Mouse (Mus musculus) lung, embryonic 14.5 days (tissue): ENCODE results near the gene Lsmem1. TPM values are rescaled to one million over a fixed set of nuclear protein-coding genes. Genes with fewer than 3 reads are reported as not detected.
"Not testable (repeated sequence)": the region's sequence is repeated elsewhere in the genome, so short reads cannot be mapped to it uniquely, and the experiment has no call there.

Source experiments
- ATAC-seq: fragments of 200-750 bp; cut with Nextera tagmentation; 2 replicates; pipeline ENCODE4 v1.8.0; 2017; ENCODE audit warnings: mild to moderate bottlenecking, moderate TSS enrichment, moderate library complexity; ENCODE audit not compliant: insufficient read depth
- DNase-seq: peaks from one replicate; pipeline ENCODE4 v3.0.0-alpha.2; 2015
- H3K27ac ChIP-seq: fragments of 300-500 bp; sonication (generic); 2 replicates; pipeline ENCODE4 v1.5.1; 2014; ENCODE audit warnings: low read depth, mild to moderate bottlenecking, moderate library complexity
- H3K27me3 ChIP-seq: fragments of 300-500 bp; sonication (generic); 2 replicates; pipeline ENCODE4 v1.6.1; 2014; ENCODE audit warnings: low read length, control low read depth; ENCODE audit not compliant: insufficient read depth
- H3K36me3 ChIP-seq: fragments of 300-500 bp; sonication (generic); 2 replicates; pipeline ENCODE4 v1.6.1; 2014; ENCODE audit warnings: control low read depth; ENCODE audit not compliant: insufficient read depth
- H3K4me1 ChIP-seq: fragments of 300-500 bp; sonication (generic); 2 replicates; pipeline ENCODE4 v1.6.1; 2014; ENCODE audit warnings: antibody characterized with exemption, control low read depth; ENCODE audit not compliant: insufficient read depth
- H3K4me2 ChIP-seq: fragments of 300-500 bp; sonication (generic); 2 replicates; pipeline ENCODE4 v1.6.1; 2014; ENCODE audit warnings: mild to moderate bottlenecking
- H3K4me3 ChIP-seq: fragments of 300-500 bp; sonication (generic); 2 replicates; pipeline ENCODE4 v1.5.1; 2014; ENCODE audit warnings: low read depth, low read length
- H3K9ac ChIP-seq: fragments of 300-500 bp; sonication (generic); 2 replicates; pipeline ENCODE4 v1.6.1; 2014
- H3K9me3 ChIP-seq: fragments of 300-500 bp; sonication (generic); 2 replicates; pipeline ENCODE4 v1.6.1; 2016; ENCODE audit warnings: low read depth, low read length, control low read depth
- CTCF ChIP-seq: IDR thresholded peaks from 2 replicates; pipeline ENCODE4 v1.5.1; 2016; ENCODE audit warnings: antibody characterized with exemption, low read depth
- WGBS: fragments of 180-500 bp; shearing (Covaris S2); extraction: QIAGEN DNeasy Blood & Tissue Kit; methylation state at CpG from one replicate; pipeline ENCODE4 v1.1.7; 2014; 5-methylcytosine and 5-hydroxymethylcytosine counted together
- polyA plus RNA-seq: library from polyadenylated mRNA; unstranded; fragments of >200 nt; fragmentation: Nextera tagmentation; extraction: Ambion mirVana; gene quantifications from 2 replicates; pipeline ENCODE4 v1.2.1, GENCODE M21; 2014

Lsmem1 gene
- polyA plus RNA-seq, 1 experiment from 2014 or later: not detected

DNA sequence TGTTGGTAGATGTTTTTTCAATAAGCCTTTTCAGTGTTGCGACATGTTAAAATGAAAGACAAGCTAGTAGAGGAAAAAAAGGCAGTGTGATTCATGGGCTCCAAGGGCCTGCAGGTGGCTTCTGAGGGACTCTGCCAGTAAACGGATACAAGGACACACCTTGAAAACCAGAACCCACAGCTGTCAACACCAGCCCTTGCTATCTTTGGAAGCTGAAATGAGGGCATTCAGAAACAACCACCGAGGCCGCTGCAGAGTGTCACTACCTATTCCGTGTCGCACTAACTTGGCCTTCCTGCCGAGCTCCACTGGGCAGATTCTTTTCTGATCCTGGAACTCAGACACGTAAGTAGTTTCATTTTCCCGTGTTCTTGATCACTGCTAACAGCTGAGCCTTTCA lies 863 bp downstream of the Lsmem1 start:
- ATAC-seq: no peak
- H3K27ac ChIP-seq: no peak overlapping the region
- WGBS: 81% methylated on average over 9 of the region's 9 CpGs
- H3K4me2 ChIP-seq: no peak overlapping the region
- peaks cover 23% of the 10 kb centered on the region for H3K36me3 ChIP-seq
- H3K9me3 ChIP-seq: no peaks in the 10 kb centered on the region
- DNase-seq: no peak
- H3K4me1 ChIP-seq: no peaks in the 10 kb centered on the region
- no peak overlapping the region for H3K9ac ChIP-seq
- no peaks in the 10 kb centered on the region for H3K27me3 ChIP-seq
- TF ChIP-seq CTCF: no peak
- no peak overlapping the region for H3K4me3 ChIP-seq

DNA sequence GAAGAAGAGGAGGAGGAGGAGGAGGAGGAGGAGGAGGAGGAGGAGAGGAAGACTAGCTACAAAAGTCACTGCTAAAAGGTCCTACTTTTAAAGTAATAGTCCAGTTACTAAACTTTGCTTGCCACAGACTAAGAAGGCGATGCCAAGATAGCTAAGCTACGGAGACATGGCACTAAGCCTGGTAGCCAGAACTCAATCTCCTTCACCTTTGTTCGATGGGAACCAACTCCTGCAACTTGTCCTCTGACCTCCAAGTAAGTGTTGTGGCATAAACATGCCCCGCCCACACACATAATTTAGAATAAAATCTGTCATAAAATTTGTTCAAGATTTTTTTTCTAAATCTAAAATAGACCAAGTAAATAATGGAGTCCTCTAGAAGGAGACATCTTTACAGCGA lies 1.3 kb downstream of the Lsmem1 start:
- Histone ChIP-seq H3K27me3 (no peaks in the 10 kb centered on the region), H3K9ac (no peak overlapping the region), H3K4me2 (no peak overlapping the region), H3K36me3 (peaks cover 20% of the 10 kb centered on the region), H3K9me3 (no peaks in the 10 kb centered on the region), H3K27ac (no peak overlapping the region), H3K4me3 (no peak overlapping the region), H3K4me1 (no peaks in the 10 kb centered on the region)
- ATAC-seq (no peak), DNase-seq (no peak)
- no peak for TF ChIP-seq CTCF
- WGBS: 78% methylated on average over 5 of the region's 5 CpGs

- H3K4me3 ChIP-seq: no peak overlapping the region
- ATAC-seq: no peak
- no peaks in the 10 kb centered on the region for H3K27me3 ChIP-seq
- peaks cover 15% of the 10 kb centered on the region for H3K36me3 ChIP-seq
- no peak overlapping the region for H3K9ac ChIP-seq
- no peaks in the 10 kb centered on the region for H3K4me1 ChIP-seq
- DNase-seq: no peak
- no peak for TF ChIP-seq CTCF
- no peaks in the 10 kb centered on the region for H3K9me3 ChIP-seq
- H3K4me2 ChIP-seq: no peak overlapping the region
- H3K27ac ChIP-seq: no peak overlapping the region
Observed at GRCm38 (mm10) chr12:40197511-40197910, 1.8 kb downstream of the Lsmem1 start.

- ATAC-seq: no peak
- 81% methylated on average over 3 of the region's 3 CpGs for WGBS
- no peak overlapping the region for H3K4me3 ChIP-seq
Observed at GRCm38 (mm10) chr12:40185474-40185873, 13.8 kb downstream of the Lsmem1 start.

DNA sequence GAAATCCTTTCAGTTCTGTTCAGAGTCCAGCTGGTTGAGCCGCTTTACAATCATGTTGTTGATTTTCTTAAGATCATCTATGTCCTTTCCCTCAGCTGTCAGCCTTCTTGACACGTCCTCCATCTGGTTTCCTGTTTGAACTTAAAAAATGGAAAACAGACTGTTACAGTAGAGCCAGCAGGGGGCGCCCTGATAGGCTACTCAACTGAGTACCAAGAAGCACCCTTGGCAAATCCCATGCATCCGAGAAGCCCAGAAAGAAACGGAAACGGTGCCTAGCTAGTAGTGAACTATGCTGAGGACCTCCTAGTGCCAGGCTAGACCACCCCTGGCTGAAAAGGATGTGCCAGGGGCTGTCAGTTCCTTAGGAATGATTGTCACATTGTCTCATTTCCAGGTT lies 22.2 kb downstream of the Lsmem1 start:
- peak; percentile 37; the same call in 1 of the 2 replicates for TF ChIP-seq CTCF
- Histone ChIP-seq H3K4me1 (no peaks in the 10 kb centered on the region), H3K4me2 (no peak overlapping the region), H3K27ac (no peak overlapping the region), H3K4me3 (no peak overlapping the region), H3K27me3 (no peaks in the 10 kb centered on the region), H3K9ac (no peak overlapping the region), H3K36me3 (no peaks in the 10 kb centered on the region), H3K9me3 (no peaks in the 10 kb centered on the region; the same call in 1 of the 2 replicates)
- 54% methylated on average over 6 of the region's 6 CpGs for WGBS
- ATAC-seq: no peak
- DNase-seq: peak; percentile 42

More at GRCm38 (mm10) chr12:40185474-40185873, 13.8 kb downstream of the Lsmem1 start:
- no peaks in the 10 kb centered on the region; the same call in 1 of the 2 replicates for H3K9me3 ChIP-seq
- H3K27me3 ChIP-seq: no peaks in the 10 kb centered on the region
- TF ChIP-seq CTCF: no peak
- H3K4me2 ChIP-seq: no peak overlapping the region
- no peak overlapping the region for H3K27ac ChIP-seq
- no peak for DNase-seq
- H3K9ac ChIP-seq: no peak overlapping the region
- H3K36me3 ChIP-seq: no peaks in the 10 kb centered on the region
- no peaks in the 10 kb centered on the region for H3K4me1 ChIP-seq

- 68% methylated on average over 2 of the region's 2 CpGs for WGBS
Observed at GRCm38 (mm10) chr12:40176158-40176557, 23.1 kb downstream of the Lsmem1 start.

GRCm38 (mm10) chr12:40175171-40175570 lies 24.1 kb downstream of the Lsmem1 start:
- H3K4me2 ChIP-seq, H3K9me3 ChIP-seq, H3K4me3 ChIP-seq, H3K36me3 ChIP-seq, H3K27ac ChIP-seq, H3K9ac ChIP-seq, H3K27me3 ChIP-seq, H3K4me1 ChIP-seq: not testable (repeated sequence)
- 5% methylated on average over 1 of the region's 1 CpGs for WGBS
- peak; percentile 72 for DNase-seq
- peak; percentile 75; the same call in 1 of the 2 replicates for ATAC-seq

More at GRCm38 (mm10) chr12:40176158-40176557, 23.1 kb downstream of the Lsmem1 start:
- H3K4me3 ChIP-seq: no peak overlapping the region
- H3K9ac ChIP-seq: no peak overlapping the region
- H3K36me3 ChIP-seq: no peaks in the 10 kb centered on the region
- H3K4me2 ChIP-seq: no peak overlapping the region
- no peaks in the 10 kb centered on the region for H3K27me3 ChIP-seq
- no peak for ATAC-seq
- DNase-seq: no peak
- H3K27ac ChIP-seq: no peak overlapping the region
- H3K9me3 ChIP-seq: no peaks in the 10 kb centered on the region; the same call in 1 of the 2 replicates
- TF ChIP-seq CTCF: no peak
- H3K4me1 ChIP-seq: no peaks in the 10 kb centered on the region

DNA sequence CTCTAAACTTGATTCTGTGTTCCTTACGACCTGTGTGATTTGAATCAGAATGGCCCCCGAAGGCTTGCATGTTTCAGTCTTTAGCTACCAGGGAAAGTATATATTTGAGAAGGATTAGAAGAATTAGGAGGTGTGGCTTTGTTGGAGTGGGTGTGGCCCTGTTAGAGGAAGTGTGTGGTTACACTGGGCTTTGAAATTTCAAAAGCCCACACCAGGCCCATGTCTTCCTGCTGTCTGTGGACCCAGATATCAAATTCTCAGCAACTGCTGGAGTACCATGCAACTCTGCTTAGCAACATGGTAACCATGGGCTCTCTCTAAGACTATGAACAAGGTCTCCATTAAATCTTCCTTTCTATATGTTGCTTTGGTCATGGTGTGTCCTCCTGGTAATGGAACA lies 27.7 kb downstream of the Lsmem1 start:
- no peak overlapping the region for H3K4me3 ChIP-seq
- no peak for DNase-seq
- H3K4me2 ChIP-seq: no peak overlapping the region
- no peak overlapping the region for H3K27ac ChIP-seq
- ATAC-seq: no peak
- H3K36me3 ChIP-seq: no peaks in the 10 kb centered on the region
- WGBS: 76% methylated on average over 2 of the region's 2 CpGs
- no peaks in the 10 kb centered on the region for H3K9me3 ChIP-seq
- no peak for TF ChIP-seq CTCF
- H3K4me1 ChIP-seq: no peaks in the 10 kb centered on the region
- no peaks in the 10 kb centered on the region for H3K27me3 ChIP-seq
- no peak overlapping the region for H3K9ac ChIP-seq
